In genomic region chr16:35303721-35304120, GRCm38 (mm10) we compare ENCODE assay signal across 10 mouse cellular contexts.
"Had no signal": no experiment of that assay in that cellular context is flagged by ENCODE, and none has a peak within 500 bp of the region (broad histone marks: within the 10 kb centered on the region; RNA-seq: fewer than 3 reads in every experiment).

No protein-coding gene starts in this region.

- DNase-seq: gastrocnemius, adult 2 months; gastrocnemius, postnatal 10 days; gastrocnemius, postnatal 25 days; heart, postnatal 14 days; heart, postnatal 4 days; kidney, adult 18-20 months; kidney, adult 8-10 months; kidney, postnatal 10 days; kidney, postnatal 4 days; liver had no signal
